Mouse (Mus musculus): ENCODE data around the gene Ube2t. TPM values are rescaled to one million over a fixed set of nuclear protein-coding genes. Genes with fewer than 3 reads are reported as not detected.

Ube2t gene
- 10 to 100 TPM; 22.6 to 24.2 TPM for total RNA-seq (2021)

GRCm38 (mm10) chr1:134962053-134962803, at the start of gene Ube2t:
Gene Ube2t (plus strand): TSS chr1:134962565.
- peak; percentile 97 for DNase-seq

- DNase-seq: peak; percentile 30
Observed at GRCm38 (mm10) chr1:134913535-134913934, 48.8 kb upstream of the Ube2t start.

GRCm38 (mm10) chr1:134915421-134915820, 46.9 kb upstream of the Ube2t start:
- DNase-seq: no peak

- DNase-seq: no peak
Observed at GRCm38 (mm10) chr1:134919010-134919409, 43.4 kb upstream of the Ube2t start.

GRCm38 (mm10) chr1:134932431-134932830, 29.9 kb upstream of the Ube2t start:
- no peak for DNase-seq

- no peak for DNase-seq
Observed at GRCm38 (mm10) chr1:134936335-134936734, 26.0 kb upstream of the Ube2t start.

- DNase-seq: no peak
Observed at GRCm38 (mm10) chr1:134938233-134938632, 24.1 kb upstream of the Ube2t start.

- no peak for DNase-seq
Observed at GRCm38 (mm10) chr1:134940863-134941262, 21.5 kb upstream of the Ube2t start.

GRCm38 (mm10) chr1:134942898-134943297, 19.5 kb upstream of the Ube2t start:
- no peak for DNase-seq

- DNase-seq: no peak
Observed at GRCm38 (mm10) chr1:134947590-134947989, 14.8 kb upstream of the Ube2t start.

- DNase-seq: peak; percentile 77
Observed at GRCm38 (mm10) chr1:134949946-134950345, 12.4 kb upstream of the Ube2t start.

GRCm38 (mm10) chr1:134955050-134955636, 7.2 kb upstream of the Ube2t start:
- no peak for DNase-seq

- DNase-seq: peak; percentile 96
Observed at GRCm38 (mm10) chr1:134955637-134956176, 6.7 kb upstream of the Ube2t start, which contains the start of gene Ppp1r12b. Gene Ppp1r12b (minus strand): TSS chr1:134955942.

- DNase-seq: no peak
Observed at GRCm38 (mm10) chr1:134960634-134961033, 1.7 kb upstream of the Ube2t start.

GRCm38 (mm10) chr1:134962821-134963220, 456 bp downstream of the Ube2t start:
- DNase-seq: peak; percentile 13

- DNase-seq: no peak
Observed at GRCm38 (mm10) chr1:134965430-134965829, 3.1 kb downstream of the Ube2t start.

GRCm38 (mm10) chr1:134972920-134973319, 10.6 kb downstream of the Ube2t start:
- DNase-seq: no peak

GRCm38 (mm10) chr1:134987173-134987961, 25.0 kb downstream of the Ube2t start:
- DNase-seq: peak; percentile 73

- DNase-seq: no peak
Observed at GRCm38 (mm10) chr1:134987962-134988341, 25.6 kb downstream of the Ube2t start.

GRCm38 (mm10) chr1:134989372-134989771, 27.0 kb downstream of the Ube2t start:
- peak; percentile 88 for DNase-seq

GRCm38 (mm10) chr1:134992046-134992645, 29.8 kb downstream of the Ube2t start:
- peak; percentile 30 for DNase-seq

GRCm38 (mm10) chr1:134994739-134995138, 32.4 kb downstream of the Ube2t start:
- no peak for DNase-seq
